Mouse (Mus musculus) midbrain, embryonic 16.5 days (tissue): ENCODE measurements at regions not wholly inside any gene's neighbourhood (a gene's known extent, or its start where the extent isn't known, plus 50 kb on each side); places are given as distances from the start of the nearest gene placed in this dataset.

Source experiments
- ATAC-seq: fragments of 200-750 bp; cut with Nextera tagmentation; 2 replicates; pipeline ENCODE4 v1.8.0; 2017; ENCODE audit warnings: moderate TSS enrichment
- H3K27ac ChIP-seq: fragments of 300-500 bp; sonication (generic); 2 replicates; pipeline ENCODE4 v1.5.1; 2014; ENCODE audit warnings: mild to moderate bottlenecking, low read length, mixed read lengths
- H3K27me3 ChIP-seq: fragments of 300-500 bp; sonication (generic); 2 replicates; pipeline ENCODE4 v1.6.1; 2014; ENCODE audit warnings: low read depth, low read length, mixed read lengths; ENCODE audit not compliant: control insufficient read depth, insufficient read depth
- H3K36me3 ChIP-seq: fragments of 300-500 bp; sonication (generic); 2 replicates; pipeline ENCODE4 v1.6.1; 2014; ENCODE audit warnings: mild to moderate bottlenecking, low read length, moderate library complexity, mixed read lengths; ENCODE audit not compliant: control insufficient read depth, insufficient read depth
- H3K4me1 ChIP-seq: fragments of 300-500 bp; sonication (generic); 2 replicates; pipeline ENCODE4 v1.6.1; 2014; ENCODE audit warnings: mild to moderate bottlenecking, low read length, mixed read lengths; ENCODE audit not compliant: control insufficient read depth, insufficient read depth
- H3K4me2 ChIP-seq: fragments of 300-500 bp; sonication (generic); 2 replicates; pipeline ENCODE4 v1.6.1; 2014; ENCODE audit warnings: mild to moderate bottlenecking, low read length, mixed read lengths
- H3K4me3 ChIP-seq: fragments of 300-500 bp; sonication (generic); 2 replicates; pipeline ENCODE4 v1.5.1; 2014; ENCODE audit warnings: low read depth, mild to moderate bottlenecking, low read length, moderate library complexity, mixed read lengths
- H3K9ac ChIP-seq: fragments of 300-500 bp; sonication (generic); 2 replicates; pipeline ENCODE4 v1.6.1; 2014; ENCODE audit warnings: low read depth, low read length, mixed read lengths
- H3K9me3 ChIP-seq: fragments of 300-500 bp; sonication (generic); replicated peaks from 2 replicates; pipeline ENCODE4 v1.6.1; 2014; ENCODE audit warnings: mild to moderate bottlenecking, low read length, mixed read lengths; ENCODE audit not compliant: control insufficient read depth, poor library complexity, severe bottlenecking
- WGBS: fragments of 180-500 bp; shearing (Covaris S2); extraction: QIAGEN DNeasy Blood & Tissue Kit; methylation state at CpG from one replicate; pipeline ENCODE4 v1.1.7; 2014; 5-methylcytosine and 5-hydroxymethylcytosine counted together

GRCm38 (mm10) chr12:57809961-57810360 is 246.0 kb downstream of the Ttc6 start:
- 93% methylated on average over 2 of the region's 2 CpGs for WGBS
- H3K4me3 ChIP-seq: no peak overlapping the region
- ATAC-seq: no peak
- no peaks in the 10 kb centered on the region for H3K36me3 ChIP-seq
- H3K9ac ChIP-seq: no peak overlapping the region
- no peak overlapping the region for H3K4me2 ChIP-seq
- H3K27ac ChIP-seq: no peak overlapping the region
- no peaks in the 10 kb centered on the region for H3K4me1 ChIP-seq
- no peaks in the 10 kb centered on the region for H3K9me3 ChIP-seq
- H3K27me3 ChIP-seq: no peaks in the 10 kb centered on the region

- no peaks in the 10 kb centered on the region for H3K36me3 ChIP-seq
- H3K4me3 ChIP-seq: no peak overlapping the region
- WGBS: 45% methylated on average over 6 of the region's 6 CpGs
- H3K27ac ChIP-seq: no peak overlapping the region
- H3K4me1 ChIP-seq: no peaks in the 10 kb centered on the region
- no peaks in the 10 kb centered on the region for H3K9me3 ChIP-seq
- H3K9ac ChIP-seq: no peak overlapping the region
- no peaks in the 10 kb centered on the region for H3K27me3 ChIP-seq
- no peak for ATAC-seq
- H3K4me2 ChIP-seq: no peak overlapping the region
These were observed 259.9 kb downstream of the Ttc6 start for GRCm38 (mm10) chr12:57823809-57824208.

GRCm38 (mm10) chr12:57825754-57826153 is 261.8 kb downstream of the Ttc6 start:
- H3K27me3 ChIP-seq: no peaks in the 10 kb centered on the region
- H3K36me3 ChIP-seq: no peaks in the 10 kb centered on the region
- H3K9me3 ChIP-seq: no peaks in the 10 kb centered on the region
- no peak overlapping the region for H3K4me3 ChIP-seq
- H3K27ac ChIP-seq: no peak overlapping the region
- ATAC-seq: peak; percentile 48; the same call in 1 of the 2 replicates
- no peak overlapping the region for H3K9ac ChIP-seq
- H3K4me2 ChIP-seq: no peak overlapping the region
- H3K4me1 ChIP-seq: no peaks in the 10 kb centered on the region
- WGBS: 15% methylated on average over 3 of the region's 3 CpGs

GRCm38 (mm10) chr12:57842813-57843212 is 278.9 kb downstream of the Ttc6 start:
- Histone ChIP-seq H3K27ac (no peak overlapping the region), H3K4me3 (no peak overlapping the region), H3K27me3 (no peaks in the 10 kb centered on the region), H3K9ac (no peak overlapping the region), H3K9me3 (no peaks in the 10 kb centered on the region), H3K4me2 (no peak overlapping the region), H3K36me3 (no peaks in the 10 kb centered on the region), H3K4me1 (no peaks in the 10 kb centered on the region)
- 54% methylated on average over 4 of the region's 4 CpGs for WGBS
- no peak; the same call in 1 of the 2 replicates for ATAC-seq

- Histone ChIP-seq H3K9me3 (no peaks in the 10 kb centered on the region), H3K36me3 (no peaks in the 10 kb centered on the region), H3K4me1 (no peaks in the 10 kb centered on the region), H3K4me2 (no peak overlapping the region), H3K27ac (no peak overlapping the region), H3K9ac (no peak overlapping the region), H3K4me3 (no peak overlapping the region), H3K27me3 (no peaks in the 10 kb centered on the region)
- WGBS: 91% methylated on average over 2 of the region's 2 CpGs
- ATAC-seq: no peak
These were observed 307.1 kb downstream of the Ttc6 start for GRCm38 (mm10) chr12:57871028-57871427.

GRCm38 (mm10) chr12:57890783-57891478 is 320.6 kb upstream of the Sstr1 start:
- Histone ChIP-seq H3K27ac (no peak overlapping the region), H3K9me3 (no peaks in the 10 kb centered on the region), H3K4me2 (no peak overlapping the region), H3K9ac (no peak overlapping the region), H3K36me3 (no peaks in the 10 kb centered on the region), H3K27me3 (no peaks in the 10 kb centered on the region), H3K4me1 (no peaks in the 10 kb centered on the region), H3K4me3 (no peak overlapping the region)
- ATAC-seq: no peak
- 85% methylated on average over 4 of the region's 4 CpGs for WGBS

GRCm38 (mm10) chr12:57891556-57891955 is 320.0 kb upstream of the Sstr1 start:
- H3K9ac ChIP-seq: no peak overlapping the region
- H3K27me3 ChIP-seq: no peaks in the 10 kb centered on the region
- H3K9me3 ChIP-seq: no peaks in the 10 kb centered on the region
- no peak overlapping the region for H3K27ac ChIP-seq
- no peak overlapping the region for H3K4me2 ChIP-seq
- H3K4me1 ChIP-seq: no peaks in the 10 kb centered on the region
- no peak overlapping the region for H3K4me3 ChIP-seq
- no peak for ATAC-seq
- WGBS: 92% methylated on average over 1 of the region's 1 CpGs
- no peaks in the 10 kb centered on the region for H3K36me3 ChIP-seq

GRCm38 (mm10) chr12:57897751-57898250 is 313.8 kb upstream of the Sstr1 start:
- no peak overlapping the region for H3K9ac ChIP-seq
- WGBS: 76% methylated on average over 3 of the region's 3 CpGs
- no peaks in the 10 kb centered on the region for H3K9me3 ChIP-seq
- no peaks in the 10 kb centered on the region for H3K4me1 ChIP-seq
- ATAC-seq: no peak
- H3K27ac ChIP-seq: no peak overlapping the region
- H3K4me2 ChIP-seq: no peak overlapping the region
- H3K27me3 ChIP-seq: no peaks in the 10 kb centered on the region
- H3K4me3 ChIP-seq: no peak overlapping the region
- no peaks in the 10 kb centered on the region for H3K36me3 ChIP-seq

- Histone ChIP-seq H3K27ac (no peak overlapping the region), H3K36me3 (no peaks in the 10 kb centered on the region)
- 65% methylated on average over 1 of the region's 1 CpGs for WGBS
These were observed 306.9 kb upstream of the Sstr1 start for GRCm38 (mm10) chr12:57904658-57905057.

More at GRCm38 (mm10) chr12:57904658-57905057, 306.9 kb upstream of the Sstr1 start:
- Histone ChIP-seq H3K4me3 (no peak overlapping the region), H3K9ac (no peak overlapping the region), H3K4me1 (no peaks in the 10 kb centered on the region), H3K9me3 (no peaks in the 10 kb centered on the region), H3K27me3 (no peaks in the 10 kb centered on the region), H3K4me2 (no peak overlapping the region)
- no peak for ATAC-seq
